Mouse (Mus musculus) thymus, adult 2 months (tissue): Measurements from ENCODE around the gene Pccb.

Experiments
- CTCF ChIP-seq: fragments of 200-500 bp; IDR thresholded peaks from 2 replicates; pipeline ENCODE4 v1.5.1; 2012; ENCODE audit warnings: mild to moderate bottlenecking, control low read depth, low read length, moderate library complexity, borderline replicate concordance; ENCODE audit not compliant: control insufficient read depth, poor library complexity, insufficient read depth; ENCODE audit errors: extremely low read depth
- POLR2A ChIP-seq: fragments of 200-500 bp; IDR thresholded peaks from 2 replicates; pipeline ENCODE4 v1.6.1; 2012; ENCODE audit warnings: mild to moderate bottlenecking, low read length, control low read depth, moderate library complexity; ENCODE audit not compliant: control insufficient read depth, poor library complexity, insufficient read depth; ENCODE audit errors: extremely low read depth

- TF ChIP-seq POLR2A, result no peak
- no peak for TF ChIP-seq CTCF
Measured at GRCm38 (mm10) chr9:101076095-101076875, 41.6 kb upstream of the Pccb start.
